Mouse (Mus musculus) c-Kit-positive CD71-negative TER-119-negative erythroid progenitor cells, embryonic 14.5 days (primary cell): Measurements from ENCODE around the gene Snx33.
"Not testable (repeated sequence)": the region's sequence is repeated elsewhere in the genome, so short reads cannot be mapped to it uniquely, and the experiment has no call there.

ENCODE experiments used
- DNase-seq: peaks from one replicate; pipeline ENCODE4 v3.0.0-alpha.2; 2013; ENCODE audit warnings: low read depth

Snx33 gene

GRCm38 (mm10) chr9:56925291-56926024 is 2.7 kb downstream of the Snx33 start:
- DNase-seq = no peak

- no peak for DNase-seq
Measured at GRCm38 (mm10) chr9:56924651-56925027, 3.5 kb downstream of the Snx33 start.

- DNase-seq = no peak
Measured at GRCm38 (mm10) chr9:56923841-56924650, 4.1 kb downstream of the Snx33 start.

- no peak for DNase-seq
Measured at GRCm38 (mm10) chr9:56922746-56923145, 5.4 kb downstream of the Snx33 start.

GRCm38 (mm10) chr9:56918466-56918865 is 9.7 kb downstream of the Snx33 start:
- DNase-seq = no peak

- DNase-seq = no peak
Measured at GRCm38 (mm10) chr9:56917131-56917530, 11.0 kb downstream of the Snx33 start.

GRCm38 (mm10) chr9:56915695-56916410 is 12.3 kb downstream of the Snx33 start:
- no peak for DNase-seq

- DNase-seq = no peak
Measured at GRCm38 (mm10) chr9:56915116-56915515, 13.1 kb downstream of the Snx33 start.

GRCm38 (mm10) chr9:56913991-56914390 is 14.2 kb downstream of the Snx33 start:
- DNase-seq = no peak

- no peak for DNase-seq
Measured at GRCm38 (mm10) chr9:56911017-56911416, 17.2 kb downstream of the Snx33 start.

GRCm38 (mm10) chr9:56909991-56910390 is 18.2 kb downstream of the Snx33 start:
- DNase-seq = not testable (repeated sequence)

GRCm38 (mm10) chr9:56907549-56907948 is 20.6 kb downstream of the Snx33 start:
- DNase-seq = no peak

- no peak for DNase-seq
Measured at GRCm38 (mm10) chr9:56903662-56904061, 24.5 kb downstream of the Snx33 start.

- DNase-seq = no peak
Measured at GRCm38 (mm10) chr9:56901187-56901586, 27.0 kb downstream of the Snx33 start.

GRCm38 (mm10) chr9:56900571-56900970 is 27.6 kb downstream of the Snx33 start:
- DNase-seq = no peak

- DNase-seq = no peak
Measured at GRCm38 (mm10) chr9:56900060-56900459, 28.1 kb downstream of the Snx33 start.

- DNase-seq = no peak
Measured at GRCm38 (mm10) chr9:56899409-56899808, 28.8 kb downstream of the Snx33 start.

- no peak for DNase-seq
Measured at GRCm38 (mm10) chr9:56896779-56897178, 31.4 kb downstream of the Snx33 start.

GRCm38 (mm10) chr9:56894006-56894405 is 34.2 kb downstream of the Snx33 start:
- DNase-seq = no peak

GRCm38 (mm10) chr9:56893313-56893712 is 34.9 kb downstream of the Snx33 start:
- no peak for DNase-seq

- no peak for DNase-seq
Measured at GRCm38 (mm10) chr9:56892111-56892510, 36.1 kb downstream of the Snx33 start.

GRCm38 (mm10) chr9:56891517-56892011 is 36.6 kb downstream of the Snx33 start:
- DNase-seq = peak; percentile 77
